Mouse (Mus musculus) kidney, embryonic 15.5 days (tissue): ENCODE data around the gene Myo18b. TPM values are rescaled to one million over a fixed set of nuclear protein-coding genes. Genes with fewer than 3 reads are reported as not detected.

Experiments
- polyA plus RNA-seq: library from polyadenylated mRNA; unstranded; fragments of >200 nt; fragmentation: Nextera tagmentation; extraction: Ambion mirVana; gene quantifications from 2 replicates; pipeline ENCODE4 v1.2.1, GENCODE M21; 2015

The Myo18b gene
- polyA plus RNA-seq, 1 experiment from 2014 or later = 0.22 TPM

Other genes starting within 250 kb of the Myo18b start
- 10.1 and 11.9 TPM in 2 replicates for gene Grk3, start 119.4 kb upstream of the Myo18b start, polyA plus RNA-seq
- gene Crybb2, start 173.8 kb upstream of the Myo18b start, polyA plus RNA-seq = not detected in 2 replicates
- gene Crybb3, start 185.2 kb upstream of the Myo18b start, polyA plus RNA-seq = 1.1 and 1.2 TPM in 2 replicates